Mouse (Mus musculus) bone marrow macrophage, adult 2 months (primary cell): ENCODE results near the gene Col19a1.

Source experiments
- CTCF ChIP-seq: IDR thresholded peaks from 2 replicates; pipeline ENCODE4 v1.5.1; 2012; ENCODE audit warnings: low read depth, mild to moderate bottlenecking, low read length, moderate library complexity
- POLR2A ChIP-seq: IDR thresholded peaks from 2 replicates; pipeline ENCODE4 v1.6.1; 2012; ENCODE audit warnings: mild to moderate bottlenecking, low read depth, low read length, borderline replicate concordance

- TF ChIP-seq CTCF = no peak
- no peak for TF ChIP-seq POLR2A
Observed at GRCm38 (mm10) chr1:24249105-24249664, 338.1 kb downstream of the Col19a1 start.
